ENCODE assay signal across 32 mouse cellular contexts in the genomic region with DNA sequence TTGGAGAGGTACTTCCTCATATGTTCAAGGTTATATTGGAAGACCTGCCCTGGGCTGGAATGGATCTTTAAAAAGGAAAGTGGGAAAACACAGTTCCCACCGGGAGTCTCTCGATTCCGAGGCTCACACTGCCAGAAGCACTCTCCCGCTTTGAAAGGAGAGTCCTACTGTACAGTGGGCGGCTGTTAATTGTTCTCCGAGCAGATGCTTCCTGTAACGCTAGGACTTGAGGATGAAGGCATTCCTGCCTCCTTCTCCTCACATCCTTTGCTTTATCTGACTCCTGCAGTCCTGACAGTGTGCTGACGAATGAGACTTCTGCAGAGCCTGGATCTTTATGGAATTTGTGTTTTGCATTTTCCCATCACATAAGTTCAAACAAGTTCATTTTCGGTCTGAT. TPM values are rescaled to one million over a fixed set of nuclear protein-coding genes. Genes with fewer than 3 reads are reported as not detected.
DNase-seq lines count a peak whose midpoint lies in the region; ATAC-seq lines count a peak whose summit lies in the region.
"Had no signal": no experiment of that assay in that cellular context is flagged by ENCODE, and none has a peak within 500 bp of the region (broad histone marks: within the 10 kb centered on the region; RNA-seq: fewer than 3 reads in every experiment).

No protein-coding gene starts in this region.

- no peak overlapping the region for H3K27ac ChIP-seq in heart, embryonic 12.5 days (ENCODE audit: poor library complexity, severe bottlenecking)
- H3K27ac ChIP-seq in heart, embryonic 11.5 days (ENCODE audit: low read depth, low read length): no peak overlapping the region
- H3K27ac ChIP-seq: forebrain, embryonic 10.5 days; intestine, embryonic 15.5 days; left cerebral cortex, adult 2 months; liver, embryonic 13.5 days; macrophage; midbrain, embryonic 15.5 days; neural tube, embryonic 13.5 days had no signal

- H3K4me3 ChIP-seq in heart, embryonic 12.5 days: no peak overlapping the region
- no peak overlapping the region for H3K4me3 ChIP-seq in heart, embryonic 11.5 days (ENCODE audit: low read depth, low read length)
- H3K4me3 ChIP-seq: forebrain, embryonic 10.5 days; intestine, embryonic 15.5 days; left cerebral cortex, adult 2 months; liver, embryonic 13.5 days; midbrain, embryonic 15.5 days; myocyte; neural tube, embryonic 13.5 days had no signal

- no peaks in the 10 kb centered on the region for H3K27me3 ChIP-seq in heart, embryonic 12.5 days (replicated peaks)
- peaks cover 9% of the 10 kb centered on the region; the same call in 1 of the 2 replicates for H3K27me3 ChIP-seq in heart, embryonic 11.5 days (ENCODE audit: control insufficient read depth, insufficient read depth, low read length)
- H3K27me3 ChIP-seq: CH12.LX; midbrain, embryonic 15.5 days; Patski had no signal

- peak; percentile 36 for DNase-seq in kidney, postnatal 10 days
- no peak for DNase-seq in kidney, postnatal 25 days
- peak; percentile 5 for DNase-seq in lung, postnatal 10 days
- DNase-seq in lung, postnatal 4 days: no peak
- DNase-seq: adrenal gland, postnatal 36 days; B cell, adult 2 months; cerebellum, adult 11 months; cerebellum, adult 9-11 months; gastrocnemius, postnatal 10 days; liver, embryonic 13.5 days; retina, postnatal 1 day; right cerebral cortex, postnatal 25 days; spleen, adult 18-20 months; thymus, postnatal 14 days had no signal

- H3K36me3 ChIP-seq in heart, embryonic 12.5 days: no peaks in the 10 kb centered on the region
- no peaks in the 10 kb centered on the region for H3K36me3 ChIP-seq in heart, embryonic 11.5 days (ENCODE audit: control insufficient read depth, insufficient read depth, low read length)
- H3K36me3 ChIP-seq: forebrain, embryonic 10.5 days; G1E; intestine, embryonic 15.5 days; liver, embryonic 13.5 days; midbrain, embryonic 15.5 days; neural tube, embryonic 13.5 days had no signal

- H3K9me3 ChIP-seq in heart, embryonic 12.5 days (replicated peaks): no peaks in the 10 kb centered on the region
- H3K9me3 ChIP-seq in heart, embryonic 11.5 days (replicated peaks; ENCODE audit: control insufficient read depth, low read length): no peaks in the 10 kb centered on the region
- H3K9me3 ChIP-seq: forebrain, embryonic 10.5 days; intestine, embryonic 15.5 days; liver, embryonic 13.5 days; midbrain, embryonic 15.5 days; neural tube, embryonic 13.5 days had no signal

- no peak overlapping the region for H3K9ac ChIP-seq in heart, embryonic 12.5 days
- no peak overlapping the region for H3K9ac ChIP-seq in heart, embryonic 11.5 days (ENCODE audit: low read depth, low read length)
- H3K9ac ChIP-seq: intestine, embryonic 15.5 days; liver, embryonic 13.5 days; midbrain, embryonic 15.5 days; neural tube, embryonic 13.5 days had no signal

- H3K4me1 ChIP-seq in heart, embryonic 12.5 days (replicated peaks): peaks cover 2% of the 10 kb centered on the region
- H3K4me1 ChIP-seq in heart, embryonic 11.5 days (ENCODE audit: control insufficient read depth, insufficient read depth, low read length): no peaks in the 10 kb centered on the region

- peak; percentile 31; the same call in 1 of the 2 replicates for ATAC-seq in heart, embryonic 12.5 days (ENCODE audit: insufficient number of reproducible peaks, low FRiP score)
- no peak for ATAC-seq in heart, embryonic 11.5 days (replicated peaks; ENCODE audit: insufficient number of reproducible peaks, low FRiP score, low TSS enrichment)
- ATAC-seq in monocyte, adult 5-6 weeks (replicated peaks; ENCODE audit: insufficient number of reproducible peaks, low FRiP score, low TSS enrichment, poor library complexity, severe bottlenecking): no peak
- ATAC-seq: forebrain, embryonic 16.5 days; hindbrain, embryonic 16.5 days; intestine, embryonic 15.5 days; midbrain, embryonic 15.5 days; Patski had no signal

- no peak overlapping the region for H3K4me2 ChIP-seq in heart, embryonic 12.5 days
- no peak overlapping the region for H3K4me2 ChIP-seq in heart, embryonic 11.5 days
- H3K4me2 ChIP-seq: intestine, embryonic 15.5 days; liver, embryonic 13.5 days; midbrain, embryonic 15.5 days; neural tube, embryonic 13.5 days had no signal

- WGBS in heart, embryonic 12.5 days: 52% methylated on average over 9 of the region's 9 CpGs
- 61% methylated on average over 9 of the region's 9 CpGs for WGBS in heart, embryonic 11.5 days (ENCODE audit: insufficient replicate concordance)

RNA-seq across cellular contexts. Expression of a gene that starts 3.9 kb away (rescaled TPM):
- polyA plus RNA-seq in heart, embryonic 12.5 days (2016; fragmentation: Nextera tagmentation; extraction: Ambion mirVana): 1.7 and 1.8 TPM in 2 replicates
- polyA plus RNA-seq in heart, embryonic 11.5 days (2014; fragmentation: Nextera tagmentation; extraction: Ambion mirVana): 1.7 TPM in 2 replicates
- 0.29 TPM in 1 of 3 replicates, not detected in the others for total RNA-seq in monocyte, adult 5-6 weeks (2017)
- total RNA-seq: common myeloid progenitor, adult 5-6 weeks; granulocyte monocyte progenitor cell, adult 5-6 weeks; hematopoietic stem cell, adult 5-6 weeks had no signal

RNA-seq across cellular contexts. Expression of a gene that starts 31.4 kb away (rescaled TPM):
- polyA plus RNA-seq in heart, embryonic 12.5 days (2016; fragmentation: Nextera tagmentation; extraction: Ambion mirVana): 8.2 and 8.5 TPM in 2 replicates
- 7.4 and 7.7 TPM in 2 replicates for polyA plus RNA-seq in heart, embryonic 11.5 days (2014; fragmentation: Nextera tagmentation; extraction: Ambion mirVana)
- total RNA-seq in monocyte, adult 5-6 weeks (2017): 9.0 to 13.2 TPM (median 9.8 TPM) in 3 replicates

Comparison
In these comparisons a context has a peak if more than half of its experiments do, and no peak if none do; other contexts are left out.
1. DNase-seq: peak in kidney, postnatal 10 days (single experiment) and lung, postnatal 10 days (single experiment); none in kidney, postnatal 25 days (0 of 2) and lung, postnatal 4 days (0 of 2).